9 mouse cellular contexts compared by ENCODE assay signal in the genomic region with DNA sequence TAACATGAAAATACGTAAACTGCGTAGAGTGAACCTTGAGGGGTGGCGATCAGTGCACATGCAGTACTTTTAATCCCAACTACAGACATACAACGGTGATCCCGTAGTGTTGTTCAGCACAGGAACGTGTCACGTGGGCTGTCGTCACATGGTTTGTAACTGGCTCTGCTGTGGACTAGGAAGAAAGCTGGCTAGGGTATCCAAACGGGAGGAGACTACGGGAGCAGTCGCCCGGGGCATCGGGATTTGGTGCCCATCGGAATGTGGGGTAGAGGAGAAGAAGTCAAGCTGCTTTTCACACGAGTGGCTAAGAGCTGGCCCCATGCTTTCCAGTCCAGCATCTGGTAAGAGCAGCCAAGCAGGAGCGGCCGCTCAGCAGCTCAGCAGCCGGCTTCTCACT. TPM values are rescaled to one million over a fixed set of nuclear protein-coding genes. Genes with fewer than 3 reads are reported as not detected.
DNase-seq lines count a peak whose midpoint lies in the region; ATAC-seq lines count a peak whose summit lies in the region.
"Had no signal": no experiment of that assay in that cellular context is flagged by ENCODE, and none has a peak within 500 bp of the region (broad histone marks: within the 10 kb centered on the region; RNA-seq: fewer than 3 reads in every experiment).

No protein-coding gene starts in this region.

- no peak overlapping the region for H3K27ac ChIP-seq in neural tube, embryonic 12.5 days
- H3K27ac ChIP-seq in hindbrain, embryonic 14.5 days, result no peak overlapping the region
- H3K27ac ChIP-seq in midbrain, embryonic 12.5 days (replicated peaks), result no peak overlapping the region

- no peak; the same call in 1 of the 2 replicates for ATAC-seq in neural tube, embryonic 12.5 days (ENCODE audit: low FRiP score, low read depth)
- ATAC-seq in hindbrain, embryonic 14.5 days (ENCODE audit: low FRiP score), result peak; percentile 81; the same call in 1 of the 2 replicates
- no peak for ATAC-seq in midbrain, embryonic 12.5 days (ENCODE audit: low FRiP score, low read depth)

- H3K36me3 ChIP-seq in neural tube, embryonic 12.5 days, result no peaks in the 10 kb centered on the region
- no peaks in the 10 kb centered on the region for H3K36me3 ChIP-seq in hindbrain, embryonic 14.5 days (replicated peaks; ENCODE audit: control insufficient read depth, insufficient read depth)
- H3K36me3 ChIP-seq in midbrain, embryonic 12.5 days, result no peaks in the 10 kb centered on the region

- 74% methylated on average over 18 of the region's 18 CpGs for WGBS in neural tube, embryonic 12.5 days
- WGBS in hindbrain, embryonic 14.5 days, result 55% methylated on average over 18 of the region's 18 CpGs
- 58% methylated on average over 18 of the region's 18 CpGs for WGBS in midbrain, embryonic 12.5 days

- H3K9ac ChIP-seq in neural tube, embryonic 12.5 days, result no peak overlapping the region
- no peak overlapping the region for H3K9ac ChIP-seq in hindbrain, embryonic 14.5 days
- H3K9ac ChIP-seq in midbrain, embryonic 12.5 days (replicated peaks), result no peak overlapping the region

- H3K27me3 ChIP-seq in neural tube, embryonic 12.5 days (replicated peaks), result no peaks in the 10 kb centered on the region
- H3K27me3 ChIP-seq in hindbrain, embryonic 14.5 days (ENCODE audit: control insufficient read depth, insufficient read depth, low read length), result no peaks in the 10 kb centered on the region
- H3K27me3 ChIP-seq in midbrain, embryonic 12.5 days, result no peaks in the 10 kb centered on the region

- no peaks in the 10 kb centered on the region for H3K9me3 ChIP-seq in neural tube, embryonic 12.5 days
- no peaks in the 10 kb centered on the region for H3K9me3 ChIP-seq in hindbrain, embryonic 14.5 days (ENCODE audit: control insufficient read depth, low read length)
- H3K9me3 ChIP-seq in midbrain, embryonic 12.5 days, result no peaks in the 10 kb centered on the region

- no peak for DNase-seq in neural tube, embryonic 10.5 days (ENCODE audit: extremely low spot score, low spot score)
- DNase-seq in frontal cortex, postnatal 14 days (ENCODE audit: low spot score in 2 of 2), result peak; percentile 10 to 36
- DNase-seq in hindbrain, embryonic 14.5 days (ENCODE audit: low spot score), result peak; percentile 36
- DNase-seq in layer of hippocampus, postnatal 14 days (ENCODE audit: low spot score in 2 of 2), result peak; percentile 16 to 52
- DNase-seq in ovary, postnatal 14 days (ENCODE audit: low spot score), result no peak
- DNase-seq in spleen, adult 18-20 months, result no peak

- H3K4me2 ChIP-seq in neural tube, embryonic 12.5 days (replicated peaks), result 0 out of 2 replicates have a peak overlapping the region, but pooled peaks have one; percentile 20
- H3K4me2 ChIP-seq in hindbrain, embryonic 14.5 days (replicated peaks), result peak overlapping the region; percentile 23
- peak overlapping the region; percentile 33 for H3K4me2 ChIP-seq in midbrain, embryonic 12.5 days (replicated peaks)

- H3K4me3 ChIP-seq in neural tube, embryonic 12.5 days, result no peak overlapping the region
- H3K4me3 ChIP-seq in hindbrain, embryonic 14.5 days (replicated peaks; ENCODE audit: low read length), result peak overlapping the region; percentile 11; the same call in 1 of the 2 replicates
- H3K4me3 ChIP-seq in midbrain, embryonic 12.5 days, result peak overlapping the region; percentile 14

- no peaks in the 10 kb centered on the region for H3K4me1 ChIP-seq in neural tube, embryonic 12.5 days
- no peaks in the 10 kb centered on the region for H3K4me1 ChIP-seq in hindbrain, embryonic 14.5 days (replicated peaks; ENCODE audit: control insufficient read depth, insufficient read depth, low read length)
- H3K4me1 ChIP-seq in midbrain, embryonic 12.5 days, result 0 out of 2 replicates have a peak, but pooled peaks cover 4% of the 10 kb centered on the region

RNA-seq across cellular contexts. Expression of gene Smad9, which starts 9.0 kb away (rescaled TPM):
- polyA plus RNA-seq in neural tube, embryonic 12.5 days (2016; fragmentation: Nextera tagmentation; extraction: Ambion mirVana), result 0.44 and 0.45 TPM in 2 replicates
- polyA plus RNA-seq in hindbrain, embryonic 14.5 days (2014; fragmentation: Nextera tagmentation; extraction: Ambion mirVana), result 0.83 and 1.0 TPM in 2 replicates
- 1 to 10 TPM; 5.4 to 5.7 TPM for total RNA-seq in layer of hippocampus, postnatal 14 days (2021)
- 0.24 and 0.33 TPM in 2 replicates for polyA plus RNA-seq in midbrain, embryonic 12.5 days (2016; fragmentation: Nextera tagmentation; extraction: Ambion mirVana)
- total RNA-seq: neutrophil, adult 5-6 weeks had no signal

RNA-seq across cellular contexts. Expression of gene Alg5, which starts 29.1 kb away (rescaled TPM):
- 44.2 and 45.5 TPM in 2 replicates for polyA plus RNA-seq in neural tube, embryonic 12.5 days (2016; fragmentation: Nextera tagmentation; extraction: Ambion mirVana)
- polyA plus RNA-seq in hindbrain, embryonic 14.5 days (2014; fragmentation: Nextera tagmentation; extraction: Ambion mirVana), result 49.8 and 52.3 TPM in 2 replicates
- 10 to 100 TPM; 23.1 to 23.4 TPM for total RNA-seq in layer of hippocampus, postnatal 14 days (2021)
- polyA plus RNA-seq in midbrain, embryonic 12.5 days (2016; fragmentation: Nextera tagmentation; extraction: Ambion mirVana), result 44.1 and 46.4 TPM in 2 replicates

RNA-seq across cellular contexts. Expression of gene Exosc8, which starts 29.2 kb away (rescaled TPM):
- polyA plus RNA-seq in neural tube, embryonic 12.5 days (2016; fragmentation: Nextera tagmentation; extraction: Ambion mirVana), result 96.2 and 98.1 TPM in 2 replicates
- 71.6 and 82.1 TPM in 2 replicates for polyA plus RNA-seq in hindbrain, embryonic 14.5 days (2014; fragmentation: Nextera tagmentation; extraction: Ambion mirVana)
- total RNA-seq in layer of hippocampus, postnatal 14 days (2021), result 10 to 100 TPM; 24.7 to 28.0 TPM
- 109 and 123 TPM in 2 replicates for polyA plus RNA-seq in midbrain, embryonic 12.5 days (2016; fragmentation: Nextera tagmentation; extraction: Ambion mirVana)

RNA-seq across cellular contexts. Expression of gene Rfxap, which starts 43.2 kb away (rescaled TPM):
- 59.7 and 67.0 TPM in 2 replicates for polyA plus RNA-seq in neural tube, embryonic 12.5 days (2016; fragmentation: Nextera tagmentation; extraction: Ambion mirVana)
- 54.1 and 71.7 TPM in 2 replicates for polyA plus RNA-seq in hindbrain, embryonic 14.5 days (2014; fragmentation: Nextera tagmentation; extraction: Ambion mirVana)
- total RNA-seq in layer of hippocampus, postnatal 14 days (2021), result 10 to 100 TPM; 56.9 to 59.2 TPM
- polyA plus RNA-seq in midbrain, embryonic 12.5 days (2016; fragmentation: Nextera tagmentation; extraction: Ambion mirVana), result 56.5 and 62.8 TPM in 2 replicates

RNA-seq across cellular contexts. Expression of gene Gm21958, which starts 50.3 kb away (rescaled TPM):
- polyA plus RNA-seq in neural tube, embryonic 12.5 days (2016; fragmentation: Nextera tagmentation; extraction: Ambion mirVana), result 1.1 TPM in 1 of 2 replicates, not detected in the other
- polyA plus RNA-seq in hindbrain, embryonic 14.5 days (2014; fragmentation: Nextera tagmentation; extraction: Ambion mirVana), result not detected in 2 replicates
- not detected for total RNA-seq in layer of hippocampus, postnatal 14 days (2021)
- polyA plus RNA-seq in midbrain, embryonic 12.5 days (2016; fragmentation: Nextera tagmentation; extraction: Ambion mirVana), result 1.3 and 1.5 TPM in 2 replicates
- total RNA-seq: neutrophil, adult 5-6 weeks had no signal

Comparison
In these comparisons a context has a peak if more than half of its experiments do, and no peak if none do; other contexts are left out.
1. DNase-seq: peak in frontal cortex, postnatal 14 days (2 of 2), hindbrain, embryonic 14.5 days (single experiment) and layer of hippocampus, postnatal 14 days (2 of 2); none in neural tube, embryonic 10.5 days (single experiment), ovary, postnatal 14 days (single experiment) and spleen, adult 18-20 months (0 of 2).
2. Peak in every context shown above with its lines, with median percentiles within 50 percentile points of each other: H3K4me2 ChIP-seq.